Mouse (Mus musculus): ENCODE data around the gene Atg4d. TPM values are rescaled to one million over a fixed set of nuclear protein-coding genes. Genes with fewer than 3 reads are reported as not detected.
"Not testable (repeated sequence)": the region's sequence is repeated elsewhere in the genome, so short reads cannot be mapped to it uniquely, and the experiment has no call there.

The Atg4d gene
- total and polyA plus RNA-seq, 3 experiments: 60.8 to 100 (median 88.7) TPM

- Histone ChIP-seq H3K9ac (ENCODE audit: low read depth, low read length) (peak within 1 kb of the TSS; percentile 73), H3K27ac (peak within 1 kb of the TSS; percentile 89), H3K4me3 (peak within 1 kb of the TSS; percentile 99), H3K4me1 (ENCODE audit: control insufficient read depth, insufficient read depth, low read length) (peaks cover 5% of the 10 kb centered on the region), H3K36me3 (ENCODE audit: control insufficient read depth, insufficient read depth, low read length) (peaks cover 4% of the 10 kb centered on the region), H3K27me3 (ENCODE audit: control insufficient read depth, insufficient read depth, low read length) (no peaks in the 10 kb centered on the region), H3K79me2 (replicated peaks; ENCODE audit: control insufficient read depth, insufficient read depth, low read length) (no peaks in the 10 kb centered on the region)
- intact Hi-C loops (cut with DNase I): loop anchor here (1.0 to 10.0 kb wide), 3 partner anchors 22 to 393 kb away; partner anchors contain the start of genes Atg4d, Eif3g and Keap1
- WGBS: under 1% methylated on average over 59 of the region's 59 CpGs
- TF ChIP-seq CTCF (IDR thresholded peaks at IDR 0.05) (0 out of 2 replicates have a peak, but pooled peaks have one; percentile 16), POLR2A (IDR thresholded peaks at IDR 0.05; ENCODE audit: insufficient read depth, low read depth, low read length) (peak; percentile 84), EP300 (IDR thresholded peaks at IDR 0.05; ENCODE audit: insufficient read depth, low read depth, low read length) (peak; percentile 69; the same call in 1 of the 2 replicates)
- peak; percentile 99 for DNase-seq
These were observed 22.7 kb downstream of the Atg4d start, which contains the start of gene Kri1 for GRCm38 (mm10) chr9:21287571-21288402. TSS of gene Kri1 (minus strand) at chr9:21287969.

GRCm38 (mm10) chr9:21288404-21289336 is 23.6 kb downstream of the Atg4d start:
- peak in 1 of 2 experiments; percentile 29 for DNase-seq
- Histone ChIP-seq H3K9ac (ENCODE audit: low read depth, low read length) (peak overlapping the region; percentile 71), H3K79me2 (replicated peaks; ENCODE audit: control insufficient read depth, insufficient read depth, low read length) (no peaks in the 10 kb centered on the region), H3K4me1 (ENCODE audit: control insufficient read depth, insufficient read depth, low read length) (peaks cover 5% of the 10 kb centered on the region), H3K36me3 (ENCODE audit: control insufficient read depth, insufficient read depth, low read length) (peaks cover 4% of the 10 kb centered on the region), H3K27ac (peak overlapping the region; percentile 89), H3K27me3 (ENCODE audit: control insufficient read depth, insufficient read depth, low read length) (no peaks in the 10 kb centered on the region), H3K4me3 (peak overlapping the region; percentile 99)
- intact Hi-C loops (cut with DNase I): loop anchor here (2.0 to 10.0 kb wide), 2 partner anchors 50 to 394 kb away; partner anchors contain the start of genes Eif3g and Keap1
- 62% methylated on average over 13 of the region's 13 CpGs for WGBS
- TF ChIP-seq POLR2A (IDR thresholded peaks at IDR 0.05; ENCODE audit: insufficient read depth, low read depth, low read length) (no peak), CTCF (IDR thresholded peaks at IDR 0.05) (no peak), EP300 (IDR thresholded peaks at IDR 0.05; ENCODE audit: insufficient read depth, low read depth, low read length) (no peak)

- Histone ChIP-seq H3K27ac (no peak overlapping the region), H3K27me3 (ENCODE audit: control insufficient read depth, insufficient read depth, low read length) (no peaks in the 10 kb centered on the region), H3K9ac (ENCODE audit: low read depth, low read length) (no peak overlapping the region), H3K36me3 (ENCODE audit: control insufficient read depth, insufficient read depth, low read length) (peaks cover 4% of the 10 kb centered on the region), H3K4me3 (no peak overlapping the region), H3K79me2 (replicated peaks; ENCODE audit: control insufficient read depth, insufficient read depth, low read length) (no peaks in the 10 kb centered on the region), H3K4me1 (ENCODE audit: control insufficient read depth, insufficient read depth, low read length) (peaks cover 5% of the 10 kb centered on the region)
- TF ChIP-seq POLR2A (IDR thresholded peaks at IDR 0.05; ENCODE audit: insufficient read depth, low read depth, low read length) (no peak), EP300 (IDR thresholded peaks at IDR 0.05; ENCODE audit: insufficient read depth, low read depth, low read length) (no peak), CTCF (IDR thresholded peaks at IDR 0.05) (no peak)
- intact Hi-C loops (cut with DNase I): loop anchor here (2.0 to 10.0 kb wide), 2 partner anchors 51 to 395 kb away; partner anchors contain the start of genes Eif3g and Keap1
- WGBS: 62% methylated on average over 2 of the region's 2 CpGs
- DNase-seq: no peak
These were observed 24.2 kb downstream of the Atg4d start for GRCm38 (mm10) chr9:21289337-21289671.

GRCm38 (mm10) chr9:21290589-21290988 is 25.5 kb downstream of the Atg4d start:
- peak overlapping the region; percentile 86 for H3K9ac ChIP-seq (ENCODE audit: low read depth, low read length)
- peaks cover 4% of the 10 kb centered on the region for H3K36me3 ChIP-seq (ENCODE audit: control insufficient read depth, insufficient read depth, low read length)
- H3K4me3 ChIP-seq: peak overlapping the region; percentile 84
- TF ChIP-seq POLR2A (IDR thresholded peaks at IDR 0.05; ENCODE audit: insufficient read depth, low read depth, low read length): no peak
- no peak for TF ChIP-seq EP300 (IDR thresholded peaks at IDR 0.05; ENCODE audit: insufficient read depth, low read depth, low read length)
- H3K79me2 ChIP-seq (replicated peaks; ENCODE audit: control insufficient read depth, insufficient read depth, low read length): no peaks in the 10 kb centered on the region
- WGBS: 1% methylated on average over 20 of the region's 20 CpGs
- no peaks in the 10 kb centered on the region for H3K27me3 ChIP-seq (ENCODE audit: control insufficient read depth, insufficient read depth, low read length)
- peaks cover 5% of the 10 kb centered on the region for H3K4me1 ChIP-seq (ENCODE audit: control insufficient read depth, insufficient read depth, low read length)
- DNase-seq: no peak
- H3K27ac ChIP-seq: peak overlapping the region; percentile 93
- intact Hi-C loops (cut with DNase I): loop anchor here (5.0 kb wide), 1 partner anchor 68 kb away; no protein-coding TSS in a partner anchor

GRCm38 (mm10) chr9:21291022-21291787 is 26.1 kb downstream of the Atg4d start, which contains the start of gene Cdkn2d:
TSS of gene Cdkn2d (minus strand) at chr9:21291407.
- intact Hi-C loops (cut with DNase I): loop anchor here (5.0 kb wide), 1 partner anchor 69 kb away; no protein-coding TSS in a partner anchor
- Histone ChIP-seq H3K4me1 (ENCODE audit: control insufficient read depth, insufficient read depth, low read length) (peaks cover 5% of the 10 kb centered on the region), H3K36me3 (ENCODE audit: control insufficient read depth, insufficient read depth, low read length) (peaks cover 4% of the 10 kb centered on the region), H3K9ac (ENCODE audit: low read depth, low read length) (peak within 1 kb of the TSS; percentile 86), H3K27ac (peak within 1 kb of the TSS; percentile 93), H3K4me3 (peak within 1 kb of the TSS; percentile 84), H3K27me3 (ENCODE audit: control insufficient read depth, insufficient read depth, low read length) (no peaks in the 10 kb centered on the region), H3K79me2 (replicated peaks; ENCODE audit: control insufficient read depth, insufficient read depth, low read length) (no peaks in the 10 kb centered on the region)
- TF ChIP-seq POLR2A (IDR thresholded peaks at IDR 0.05; ENCODE audit: insufficient read depth, low read depth, low read length): peak; percentile 83
- TF ChIP-seq EP300 (IDR thresholded peaks at IDR 0.05; ENCODE audit: insufficient read depth, low read depth, low read length): no peak
- peak; percentile 58 for TF ChIP-seq CTCF (IDR thresholded peaks at IDR 0.05)
- WGBS: under 1% methylated on average over 50 of the region's 51 CpGs
- DNase-seq: peak; percentile 99 to 100

GRCm38 (mm10) chr9:21291868-21292267 is 26.8 kb downstream of the Atg4d start:
- H3K9ac ChIP-seq (ENCODE audit: low read depth, low read length); H3K4me1 ChIP-seq (ENCODE audit: control insufficient read depth, insufficient read depth, low read length); H3K36me3 ChIP-seq (ENCODE audit: control insufficient read depth, insufficient read depth, low read length); H3K79me2 ChIP-seq (replicated peaks; ENCODE audit: control insufficient read depth, insufficient read depth, low read length); H3K27me3 ChIP-seq (ENCODE audit: control insufficient read depth, insufficient read depth, low read length); DNase-seq: not testable (repeated sequence)
- peak overlapping the region; percentile 50; the same call in 1 of the 2 replicates for H3K27ac ChIP-seq
- H3K4me3 ChIP-seq: peak overlapping the region; percentile 46
- WGBS: 16% methylated on average over 7 of the region's 7 CpGs
- intact Hi-C loops (cut with DNase I): loop anchor here (5.0 kb wide), 1 partner anchor 70 kb away; no protein-coding TSS in a partner anchor
